ENCODE assay signal across 15 mouse cellular contexts in genomic region chr14:22339176-22339575, GRCm38 (mm10).
A peak's percentile ranks its signal among the peaks of the same experiment; 100 is the strongest.
DNase-seq lines count a peak whose midpoint lies in the region; ATAC-seq and TF ChIP-seq lines count a peak whose summit lies in the region.
"Had no signal": no experiment of that assay in that cellular context is flagged by ENCODE, and none has a peak within 500 bp of the region (broad histone marks: within the 10 kb centered on the region; RNA-seq: fewer than 3 reads in every experiment).

No protein-coding gene starts in this region.

- no peak for TF ChIP-seq CTCF in left cerebral cortex, adult 2 months (IDR thresholded peaks at IDR 0.05)

- H3K4me3 ChIP-seq in left cerebral cortex, adult 2 months = no peak overlapping the region
- H3K4me3 ChIP-seq: hindbrain, embryonic 10.5 days had no signal

- intact Hi-C loops in left cerebral cortex, adult 2 months (cut with DNase I) = no loop called here

- DNase-seq in heart, adult 11 months = peak; percentile 80
- DNase-seq in heart, adult 8-10 months (ENCODE audit: low spot score) = no peak
- peak; percentile 46 to 66 for DNase-seq in frontal cortex, adult 2 months (ENCODE audit: extremely low spot score in 1 of 2, low spot score in 1 of 2)
- DNase-seq in left cerebral cortex, adult 2 months (ENCODE audit: extremely low spot score in 1 of 2, low spot score in 2 of 2) = peak; percentile 15 to 20
- peak; percentile 27 to 40 for DNase-seq in right cerebral cortex, postnatal 10 days (ENCODE audit: low spot score in 2 of 2)
- DNase-seq in gastrocnemius, postnatal 4 days (ENCODE audit: low spot score in 2 of 2) = no peak
- DNase-seq in yolk sac, embryonic 10.5 days (ENCODE audit: low spot score) = no peak
- DNase-seq: B cell, adult 2 months; cerebellum, adult 11-12 months; gastrocnemius, postnatal 25 days; lung, adult 18-20 months had no signal

- ATAC-seq in erythroblast, adult 5-6 weeks (replicated peaks; ENCODE audit: low FRiP score, poor library complexity, severe bottlenecking) = no peak
- ATAC-seq: forebrain, embryonic 14.5 days; intestine, embryonic 16.5 days had no signal

- no peak overlapping the region for H3K27ac ChIP-seq in left cerebral cortex, adult 2 months
- H3K27ac ChIP-seq: hindbrain, embryonic 10.5 days had no signal

Comparison
In these comparisons a context has a peak if more than half of its experiments do, and no peak if none do; other contexts are left out.
1. DNase-seq: peak in heart, adult 11 months (single experiment), frontal cortex, adult 2 months (2 of 2), left cerebral cortex, adult 2 months (2 of 2) and right cerebral cortex, postnatal 10 days (2 of 2); none in heart, adult 8-10 months (single experiment), gastrocnemius, postnatal 4 days (0 of 2) and yolk sac, embryonic 10.5 days (single experiment).